In the genomic region with DNA sequence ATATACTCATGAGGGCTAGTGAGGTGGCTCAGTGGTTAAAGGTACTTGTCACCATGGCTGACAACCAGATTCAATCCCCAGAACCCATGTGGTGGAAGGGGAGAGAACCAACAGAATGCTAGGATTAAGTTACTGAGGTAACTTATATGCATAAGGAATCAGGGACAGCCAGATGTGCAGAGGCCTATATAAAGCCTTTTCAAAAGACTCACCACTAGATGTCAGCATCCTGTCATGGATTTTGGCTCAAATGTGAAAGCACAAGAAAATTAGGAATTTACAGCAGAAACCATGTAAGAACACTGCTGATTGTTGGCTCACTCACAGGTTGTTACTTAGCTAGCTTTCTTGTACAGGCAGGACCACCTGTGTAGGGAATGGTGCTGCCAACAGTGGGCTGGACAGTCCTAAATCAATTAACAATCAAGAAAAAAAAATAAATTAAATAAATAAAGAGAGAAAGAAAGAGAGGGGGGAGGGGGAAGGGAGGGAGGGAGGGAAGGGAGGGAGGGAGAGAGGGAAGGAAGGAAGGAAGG, we compare ENCODE assay signal across 10 mouse cellular contexts.
DNase-seq lines count a peak whose midpoint lies in the region; ATAC-seq and TF ChIP-seq lines count a peak whose summit lies in the region.
"Had no signal": no experiment of that assay in that cellular context is flagged by ENCODE, and none has a peak within 500 bp of the region (broad histone marks: within the 10 kb centered on the region; RNA-seq: fewer than 3 reads in every experiment).

No protein-coding gene starts in this region.

- DNase-seq in gastrocnemius, adult 2 months: no peak
- DNase-seq in gastrocnemius, postnatal 25 days: no peak
- DNase-seq in midbrain, embryonic 11.5 days (ENCODE audit: low spot score, missing footprints): peak; percentile 89
- DNase-seq in midbrain, embryonic 10.5 days (ENCODE audit: low spot score): no peak
- peak; percentile 13 for DNase-seq in c-Kit-positive CD71-positive TER-119-positive erythroid progenitor cells, embryonic 14.5 days (ENCODE audit: low spot score)
- peak; percentile 47 for DNase-seq in lung, postnatal 36 days
- DNase-seq in spleen, adult 12 weeks (ENCODE audit: low spot score): no peak
- DNase-seq in heart, adult 11 months: no peak

- no peak overlapping the region for H3K9ac ChIP-seq in midbrain, embryonic 11.5 days (ENCODE audit: low read length)
- H3K9ac ChIP-seq: embryonic facial prominence, embryonic 12.5 days; limb, embryonic 12.5 days had no signal

- peak; percentile 62 for TF ChIP-seq CTCF in gastrocnemius, adult 2 months (IDR thresholded peaks at IDR 0.05)

- H3K9me3 ChIP-seq in midbrain, embryonic 11.5 days (ENCODE audit: control insufficient read depth, low read length): no peaks in the 10 kb centered on the region
- no peaks in the 10 kb centered on the region for H3K9me3 ChIP-seq in midbrain, embryonic 10.5 days (replicated peaks)
- H3K9me3 ChIP-seq: embryonic facial prominence, embryonic 12.5 days; limb, embryonic 12.5 days had no signal

- no peak overlapping the region for H3K4me3 ChIP-seq in gastrocnemius, adult 2 months
- no peak overlapping the region for H3K4me3 ChIP-seq in midbrain, embryonic 11.5 days (ENCODE audit: low read depth, low read length)
- H3K4me3 ChIP-seq in midbrain, embryonic 10.5 days: no peak overlapping the region
- H3K4me3 ChIP-seq: embryonic facial prominence, embryonic 12.5 days; limb, embryonic 12.5 days had no signal

- no peak overlapping the region for H3K4me2 ChIP-seq in midbrain, embryonic 11.5 days
- H3K4me2 ChIP-seq: embryonic facial prominence, embryonic 12.5 days; limb, embryonic 12.5 days had no signal

- H3K27me3 ChIP-seq in midbrain, embryonic 11.5 days (ENCODE audit: control insufficient read depth, insufficient read depth, low read length): no peaks in the 10 kb centered on the region
- no peaks in the 10 kb centered on the region for H3K27me3 ChIP-seq in midbrain, embryonic 10.5 days (ENCODE audit: low read depth, poor library complexity, severe bottlenecking)
- H3K27me3 ChIP-seq: embryonic facial prominence, embryonic 12.5 days; limb, embryonic 12.5 days had no signal

- H3K4me1 ChIP-seq in midbrain, embryonic 11.5 days (ENCODE audit: control insufficient read depth, insufficient read depth, low read length): no peaks in the 10 kb centered on the region
- no peaks in the 10 kb centered on the region for H3K4me1 ChIP-seq in midbrain, embryonic 10.5 days
- H3K4me1 ChIP-seq: embryonic facial prominence, embryonic 12.5 days; limb, embryonic 12.5 days had no signal

- H3K27ac ChIP-seq in gastrocnemius, adult 2 months: no peak overlapping the region
- no peak overlapping the region for H3K27ac ChIP-seq in midbrain, embryonic 11.5 days (ENCODE audit: low read depth, low read length)
- H3K27ac ChIP-seq in midbrain, embryonic 10.5 days (replicated peaks): no peak overlapping the region
- H3K27ac ChIP-seq: embryonic facial prominence, embryonic 12.5 days; limb, embryonic 12.5 days had no signal

- intact Hi-C loops in gastrocnemius, adult 2 months (cut with DNase I): loop anchor here (1.0 kb wide), 1 partner anchor 109 kb away; no protein-coding TSS in a partner anchor

- H3K36me3 ChIP-seq in midbrain, embryonic 11.5 days (ENCODE audit: control insufficient read depth, insufficient read depth, low read length): peaks cover 11% of the 10 kb centered on the region
- peaks cover 97% of the 10 kb centered on the region for H3K36me3 ChIP-seq in midbrain, embryonic 10.5 days

- ATAC-seq in midbrain, embryonic 11.5 days (ENCODE audit: low FRiP score): no peak

Comparison
In these comparisons a context has a peak if more than half of its experiments do, and no peak if none do; other contexts are left out.
1. DNase-seq: peak in midbrain, embryonic 11.5 days (single experiment), c-Kit-positive CD71-positive TER-119-positive erythroid progenitor cells, embryonic 14.5 days (single experiment) and lung, postnatal 36 days (single experiment); none in gastrocnemius, adult 2 months (single experiment), gastrocnemius, postnatal 25 days (single experiment), midbrain, embryonic 10.5 days (single experiment), spleen, adult 12 weeks (single experiment) and heart, adult 11 months (single experiment).